Mouse (Mus musculus): ENCODE measurements around the gene Gosr2.

- TF ChIP-seq POLR2A (IDR thresholded peaks at IDR 0.05; ENCODE audit: insufficient read depth, low read depth, low read length) (no peak), CTCF (IDR thresholded peaks at IDR 0.05) (no peak), EP300 (IDR thresholded peaks at IDR 0.05; ENCODE audit: insufficient read depth, low read depth, low read length) (no peak)
Measured at GRCm38 (mm10) chr11:103627453-103627852, 70.2 kb downstream of the Gosr2 start.
